In genomic region chr5:98076612-98077011, GRCm38 (mm10) we compare ENCODE assay signal across 14 mouse cellular contexts. TPM values are rescaled to one million over a fixed set of nuclear protein-coding genes. Genes with fewer than 3 reads are reported as not detected.
A peak's percentile ranks its signal among the peaks of the same experiment; 100 is the strongest.
DNase-seq lines count a peak whose midpoint lies in the region; ATAC-seq and TF ChIP-seq lines count a peak whose summit lies in the region.
"Had no signal": no experiment of that assay in that cellular context is flagged by ENCODE, and none has a peak within 500 bp of the region (broad histone marks: within the 10 kb centered on the region; RNA-seq: fewer than 3 reads in every experiment).

No protein-coding gene starts in this region.

- peak; percentile 17 for DNase-seq in gastrocnemius, adult 18-20 months (ENCODE audit: low spot score)
- no peak for DNase-seq in gastrocnemius, postnatal 36 days
- peak; percentile 5 for DNase-seq in lung, embryonic 14.5 days
- DNase-seq in lung, adult 2 months, result no peak
- peak; percentile 4 for DNase-seq in heart, postnatal 36 days
- no peak for DNase-seq in cerebellum, adult 11 months
- no peak for DNase-seq in midbrain, embryonic 11.5 days (ENCODE audit: low spot score, missing footprints)
- DNase-seq: adrenal gland, adult 2 months; kidney, postnatal 36 days; right cerebral cortex, postnatal 14 days had no signal

- whole genome bisulfite sequencing in lung, embryonic 14.5 days, result 42% methylated on average over 3 of the region's 3 CpGs
- 24% methylated on average over 3 of the region's 3 CpGs for WGBS in lung, adult 2 months
- 76% methylated on average over 3 of the region's 3 CpGs for WGBS in midbrain, embryonic 11.5 days

- H3K9ac ChIP-seq in lung, embryonic 14.5 days, result no peak overlapping the region
- no peak overlapping the region for H3K9ac ChIP-seq in midbrain, embryonic 11.5 days (ENCODE audit: low read length)
- H3K9ac ChIP-seq: limb, embryonic 13.5 days had no signal

- H3K4me3 ChIP-seq in lung, embryonic 14.5 days (ENCODE audit: low read depth, low read length), result no peak overlapping the region
- no peak overlapping the region for H3K4me3 ChIP-seq in lung, adult 2 months (replicated peaks; ENCODE audit: extremely low read depth, low read depth, low read length)
- no peak overlapping the region for H3K4me3 ChIP-seq in myocyte
- no peak overlapping the region for H3K4me3 ChIP-seq in midbrain, embryonic 11.5 days (ENCODE audit: low read depth, low read length)
- H3K4me3 ChIP-seq: limb, embryonic 13.5 days had no signal

- intact Hi-C loops in gastrocnemius, postnatal 36 days (cut with DNase I), result no loop called here
- intact Hi-C loops in heart, postnatal 36 days (cut with DNase I), result no loop called here

- H3K36me3 ChIP-seq in lung, embryonic 14.5 days (ENCODE audit: insufficient read depth), result no peaks in the 10 kb centered on the region
- no peaks in the 10 kb centered on the region for H3K36me3 ChIP-seq in myocyte (ENCODE audit: control insufficient read depth, insufficient read depth)
- no peaks in the 10 kb centered on the region for H3K36me3 ChIP-seq in midbrain, embryonic 11.5 days (ENCODE audit: control insufficient read depth, insufficient read depth, low read length)
- H3K36me3 ChIP-seq: limb, embryonic 13.5 days had no signal

- no peaks in the 10 kb centered on the region for H3K79me2 ChIP-seq in myocyte (ENCODE audit: control insufficient read depth, insufficient read depth)

- TF ChIP-seq CTCF in lung, embryonic 14.5 days (IDR thresholded peaks at IDR 0.05; ENCODE audit: low read depth), result no peak
- no peak for TF ChIP-seq CTCF in lung, adult 2 months (IDR thresholded peaks at IDR 0.05; ENCODE audit: insufficient read depth, low read length)

- H3K9me3 ChIP-seq in lung, embryonic 14.5 days (ENCODE audit: low read depth, low read length), result no peaks in the 10 kb centered on the region
- H3K9me3 ChIP-seq in midbrain, embryonic 11.5 days (ENCODE audit: control insufficient read depth, low read length), result no peaks in the 10 kb centered on the region
- H3K9me3 ChIP-seq: limb, embryonic 13.5 days had no signal

- no peak overlapping the region for H3K4me2 ChIP-seq in lung, embryonic 14.5 days
- peak overlapping the region; percentile 39 for H3K4me2 ChIP-seq in myocyte (ENCODE audit: low read depth)
- H3K4me2 ChIP-seq in midbrain, embryonic 11.5 days, result no peak overlapping the region
- H3K4me2 ChIP-seq: limb, embryonic 13.5 days had no signal

- no peak overlapping the region for H3ac ChIP-seq in myocyte (ENCODE audit: control insufficient read depth, insufficient read length)

- no peaks in the 10 kb centered on the region for H3K4me1 ChIP-seq in lung, embryonic 14.5 days (ENCODE audit: insufficient read depth)
- H3K4me1 ChIP-seq in lung, adult 2 months (ENCODE audit: control insufficient read depth, insufficient read depth, low read length), result no peaks in the 10 kb centered on the region
- no peaks in the 10 kb centered on the region for H3K4me1 ChIP-seq in midbrain, embryonic 11.5 days (ENCODE audit: control insufficient read depth, insufficient read depth, low read length)
- H3K4me1 ChIP-seq: limb, embryonic 13.5 days had no signal

- ATAC-seq in lung, embryonic 14.5 days (ENCODE audit: insufficient read depth), result no peak
- no peak for ATAC-seq in midbrain, embryonic 11.5 days (ENCODE audit: low FRiP score)
- ATAC-seq: CD4-positive, CD25-positive, alpha-beta regulatory T cell, adult 4 months; inflammation-experienced regulatory T-cells, adult 6 months had no signal

- TF ChIP-seq POLR2A in lung, adult 2 months (IDR thresholded peaks at IDR 0.05; ENCODE audit: borderline replicate concordance, extremely low read depth, low read depth, low read length), result no peak
- TF ChIP-seq POLR2A in myocyte (IDR thresholded peaks at IDR 0.05; ENCODE audit: insufficient read length, low read depth), result no peak

- no peak overlapping the region for H3K27ac ChIP-seq in lung, embryonic 14.5 days (ENCODE audit: low read depth)
- no peak overlapping the region for H3K27ac ChIP-seq in midbrain, embryonic 11.5 days (ENCODE audit: low read depth, low read length)
- H3K27ac ChIP-seq: limb, embryonic 13.5 days had no signal

- no peaks in the 10 kb centered on the region for H3K27me3 ChIP-seq in lung, embryonic 14.5 days (ENCODE audit: insufficient read depth, low read length)
- no peaks in the 10 kb centered on the region for H3K27me3 ChIP-seq in myocyte (ENCODE audit: control insufficient read depth, insufficient read depth, insufficient read length)
- H3K27me3 ChIP-seq in midbrain, embryonic 11.5 days (ENCODE audit: control insufficient read depth, insufficient read depth, low read length), result no peaks in the 10 kb centered on the region
- H3K27me3 ChIP-seq: limb, embryonic 13.5 days had no signal

TF ChIP-seq in myocyte, 11 proteins besides CTCF, POLR2A, EP300 and RAD21:
- TF ChIP-seq CEBPB (IDR thresholded peaks at IDR 0.05; ENCODE audit: insufficient read depth, poor library complexity, severe bottlenecking), result peak; percentile 37; the same call in 1 of the 2 replicates
- no peak for TF ChIP-seq REST (IDR thresholded peaks at IDR 0.05; ENCODE audit: insufficient read depth, insufficient read length)
- TF ChIP-seq MYOG (IDR thresholded peaks at IDR 0.05; ENCODE audit: control insufficient read depth in 1 of 3, insufficient read depth in 1 of 3, insufficient read length in 2 of 3, low read depth in 2 of 3), result peak in 1 of 3 experiments; percentile 58
- no peak for TF ChIP-seq TCF3 (IDR thresholded peaks at IDR 0.05; ENCODE audit: insufficient read length, low read depth)
- no peak for TF ChIP-seq SRF (IDR thresholded peaks at IDR 0.05; ENCODE audit: control insufficient read depth, insufficient read length, low read depth)
- no peak for TF ChIP-seq POLR2AphosphoS2 (IDR thresholded peaks at IDR 0.05; ENCODE audit: insufficient read length, low read depth)
- no peak for TF ChIP-seq USF1 (IDR thresholded peaks at IDR 0.05; ENCODE audit: low read depth)
- TF ChIP-seq MYOD1 (IDR thresholded peaks at IDR 0.05; ENCODE audit: control insufficient read depth in 1 of 3, insufficient read length in 2 of 3, low read depth in 2 of 3), result peak; percentile 4 to 82 (median 61)
- TF ChIP-seq TCF12 (IDR thresholded peaks at IDR 0.05; ENCODE audit: insufficient read depth, poor library complexity, severe bottlenecking), result peak; percentile 29
- TF ChIP-seq E2F4 (IDR thresholded peaks at IDR 0.05; ENCODE audit: insufficient read depth), result no peak

RNA-seq across cellular contexts. Expression of gene Antxr2, which starts 45.8 kb away (rescaled TPM):
- 1 to 10 TPM; 8.3 to 10.0 TPM for total RNA-seq in gastrocnemius, adult 18-20 months (2021)
- 10 to 100 TPM; 10.1 to 10.2 TPM for total RNA-seq in gastrocnemius, postnatal 36 days (2021)
- polyA plus RNA-seq in lung, embryonic 14.5 days (2014; fragmentation: Nextera tagmentation; extraction: Ambion mirVana), result 35.1 and 36.5 TPM in 2 replicates
- 15.5 and 19.6 TPM in 2 replicates for polyA plus RNA-seq in lung, adult 2 months (2012; rRNA removed)
- total RNA-seq in heart, postnatal 36 days (2021), result 10 to 100 TPM; 73.9 to 77.0 TPM
- 23.1 TPM for polyA plus RNA-seq in myocyte (2012; fragmentation: generic; extraction: Trizol)
- polyA plus RNA-seq in midbrain, embryonic 11.5 days (2014; fragmentation: Nextera tagmentation; extraction: Ambion mirVana), result 13.1 and 14.1 TPM in 2 replicates

Comparison
In these comparisons a context has a peak if more than half of its experiments do, and no peak if none do; other contexts are left out.
1. DNase-seq: peak in gastrocnemius, adult 18-20 months (single experiment), lung, embryonic 14.5 days (single experiment) and heart, postnatal 36 days (2 of 2); none in gastrocnemius, postnatal 36 days (0 of 2), lung, adult 2 months (single experiment), cerebellum, adult 11 months (single experiment) and midbrain, embryonic 11.5 days (single experiment).